Mouse (Mus musculus): ENCODE results near the gene Olfr198. TPM values are rescaled to one million over a fixed set of nuclear protein-coding genes. Genes with fewer than 3 reads are reported as not detected.
"Not testable (repeated sequence)": the region's sequence is repeated elsewhere in the genome, so short reads cannot be mapped to it uniquely, and the experiment has no call there.

The Olfr198 gene
- total RNA-seq (2014; rRNA removed) = not detected in 2 replicates
- not detected in 2 replicates for polyA plus RNA-seq (2012; rRNA removed)

DNA sequence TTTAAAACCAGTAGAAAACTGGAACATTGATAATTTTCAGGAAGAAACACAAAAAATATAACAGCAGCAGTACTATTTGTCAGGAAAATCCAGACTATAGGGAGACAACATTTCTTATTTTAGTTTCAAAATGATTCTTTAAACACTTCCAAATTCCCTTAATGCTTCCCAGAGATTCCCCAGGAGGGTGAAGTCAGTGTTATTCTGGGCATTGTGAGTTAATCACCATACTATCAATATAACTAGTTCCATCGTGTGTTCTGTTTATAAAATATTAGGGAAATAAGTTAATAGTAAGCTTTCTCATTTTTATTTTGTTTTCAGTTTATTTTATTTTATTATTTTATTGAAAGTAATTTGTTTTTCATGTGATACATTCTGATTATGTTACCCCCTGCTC is at the start of gene Olfr198:
Olfr198 (minus strand) TSS at position 101 of the 400 bp plus-strand sequence.
- not testable (repeated sequence) for H3K79me2 ChIP-seq (ENCODE audit: control insufficient read depth, insufficient read depth, low read length); H3K9ac ChIP-seq (ENCODE audit: low read depth, low read length); H3K27me3 ChIP-seq (ENCODE audit: control insufficient read depth, insufficient read depth, low read length); H3K4me1 ChIP-seq (ENCODE audit: control insufficient read depth, insufficient read depth, low read length); H3K36me3 ChIP-seq (ENCODE audit: control insufficient read depth, insufficient read depth, low read length); H3K4me3 ChIP-seq (ENCODE audit: insufficient read depth, low read depth, low read length); DNase-seq (ENCODE audit: extremely low read depth, low read depth, low spot score); H3K27ac ChIP-seq (replicated peaks; ENCODE audit: insufficient read depth, low read depth, low read length)
- WGBS = 33% methylated on average over 1 of the region's 1 CpGs

DNA sequence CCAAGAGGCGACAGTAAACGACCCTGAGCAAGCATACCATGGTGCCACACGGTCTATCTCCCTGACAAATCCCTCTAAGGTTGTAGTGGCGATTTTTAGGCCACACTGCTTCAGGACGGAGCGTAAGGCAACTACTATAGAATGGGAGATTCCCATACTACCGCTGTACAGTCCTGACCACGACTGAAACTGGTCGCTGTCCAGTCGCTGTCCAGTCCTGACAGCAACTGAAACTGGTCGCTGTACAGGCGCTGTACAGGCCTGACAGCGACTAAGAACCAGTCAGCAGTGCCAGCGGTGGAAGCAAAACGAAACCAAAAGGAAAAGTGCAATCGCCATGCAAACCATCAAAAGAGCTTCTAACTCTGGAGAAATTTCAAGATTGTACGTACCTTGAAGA is 46.4 kb upstream of the Olfr198 start:
- no peaks in the 10 kb centered on the region for H3K27me3 ChIP-seq (ENCODE audit: control insufficient read depth, insufficient read depth, low read length)
- H3K9ac ChIP-seq (ENCODE audit: low read depth, low read length) = no peak overlapping the region
- H3K4me1 ChIP-seq (ENCODE audit: control insufficient read depth, insufficient read depth, low read length) = no peaks in the 10 kb centered on the region
- H3K36me3 ChIP-seq (ENCODE audit: control insufficient read depth, insufficient read depth, low read length) = no peaks in the 10 kb centered on the region
- no peaks in the 10 kb centered on the region for H3K79me2 ChIP-seq (ENCODE audit: control insufficient read depth, insufficient read depth, low read length)
- no peak overlapping the region for H3K27ac ChIP-seq (replicated peaks; ENCODE audit: insufficient read depth, low read depth, low read length)
- TF ChIP-seq CTCF (IDR thresholded peaks at IDR 0.05; ENCODE audit: low read depth, low read length) = no peak
- TF ChIP-seq POLR2A (IDR thresholded peaks at IDR 0.05; ENCODE audit: extremely low read depth, insufficient read depth, low read length) = no peak
- 79% methylated on average over 17 of the region's 17 CpGs for WGBS
- no peak overlapping the region for H3K4me3 ChIP-seq (ENCODE audit: insufficient read depth, low read depth, low read length)
- DNase-seq (ENCODE audit: extremely low read depth, low read depth, low spot score) = no peak

DNA sequence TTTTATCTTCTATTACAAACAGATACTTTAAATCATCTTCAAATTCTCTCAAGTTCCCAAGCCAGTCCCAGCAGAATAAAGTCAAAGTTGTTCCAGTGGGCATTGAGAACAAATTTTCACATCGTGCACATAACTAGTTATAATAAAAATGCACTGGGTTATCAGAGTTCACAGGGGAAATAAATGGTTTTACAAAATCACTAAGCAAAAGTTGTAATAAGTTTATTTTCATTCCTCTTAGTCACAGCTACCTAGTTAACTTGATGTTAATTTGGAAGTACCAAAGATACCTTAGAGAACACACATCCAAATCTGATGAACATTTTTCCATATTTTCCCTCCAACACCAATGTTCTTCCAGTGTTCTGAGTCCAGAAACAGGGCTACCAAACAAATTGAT is 16.3 kb upstream of the Olfr198 start, which contains the start of gene Olfr199:
Olfr199 (minus strand) TSS at position 101 of the 400 bp plus-strand sequence.
- H3K4me1 ChIP-seq (ENCODE audit: control insufficient read depth, insufficient read depth, low read length); H3K79me2 ChIP-seq (ENCODE audit: control insufficient read depth, insufficient read depth, low read length); H3K27ac ChIP-seq (replicated peaks; ENCODE audit: insufficient read depth, low read depth, low read length); H3K4me3 ChIP-seq (ENCODE audit: insufficient read depth, low read depth, low read length); DNase-seq (ENCODE audit: extremely low read depth, low read depth, low spot score); H3K27me3 ChIP-seq (ENCODE audit: control insufficient read depth, insufficient read depth, low read length); H3K9ac ChIP-seq (ENCODE audit: low read depth, low read length); H3K36me3 ChIP-seq (ENCODE audit: control insufficient read depth, insufficient read depth, low read length): not testable (repeated sequence)
- WGBS = 66% methylated on average over 1 of the region's 1 CpGs

DNA sequence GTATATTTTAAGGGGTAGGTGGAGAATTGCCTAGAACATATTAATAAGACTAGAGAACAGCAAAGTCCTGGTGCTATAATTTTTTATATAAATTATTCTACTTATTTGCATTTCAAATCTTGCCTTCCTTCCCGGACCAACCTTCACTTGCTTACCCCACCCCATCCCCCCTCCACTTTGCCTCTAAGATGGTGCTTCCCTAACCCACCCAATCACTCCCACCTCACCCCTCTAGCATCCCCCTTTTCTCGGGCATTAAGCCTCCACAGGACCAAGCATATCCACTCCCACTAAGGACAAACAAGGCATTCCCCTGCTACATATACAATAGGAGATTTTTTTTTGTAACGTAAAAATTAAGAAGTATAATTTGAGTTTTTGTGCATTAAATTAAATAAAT is 14.5 kb upstream of the Olfr198 start:
- not testable (repeated sequence) for H3K36me3 ChIP-seq (ENCODE audit: control insufficient read depth, insufficient read depth, low read length); H3K79me2 ChIP-seq (ENCODE audit: control insufficient read depth, insufficient read depth, low read length); DNase-seq (ENCODE audit: extremely low read depth, low read depth, low spot score); H3K27me3 ChIP-seq (ENCODE audit: control insufficient read depth, insufficient read depth, low read length); H3K9ac ChIP-seq (ENCODE audit: low read depth, low read length); H3K4me1 ChIP-seq (ENCODE audit: control insufficient read depth, insufficient read depth, low read length); H3K27ac ChIP-seq (replicated peaks; ENCODE audit: insufficient read depth, low read depth, low read length); H3K4me3 ChIP-seq (ENCODE audit: insufficient read depth, low read depth, low read length)
- 69% methylated on average over 3 of the region's 3 CpGs for WGBS

DNA sequence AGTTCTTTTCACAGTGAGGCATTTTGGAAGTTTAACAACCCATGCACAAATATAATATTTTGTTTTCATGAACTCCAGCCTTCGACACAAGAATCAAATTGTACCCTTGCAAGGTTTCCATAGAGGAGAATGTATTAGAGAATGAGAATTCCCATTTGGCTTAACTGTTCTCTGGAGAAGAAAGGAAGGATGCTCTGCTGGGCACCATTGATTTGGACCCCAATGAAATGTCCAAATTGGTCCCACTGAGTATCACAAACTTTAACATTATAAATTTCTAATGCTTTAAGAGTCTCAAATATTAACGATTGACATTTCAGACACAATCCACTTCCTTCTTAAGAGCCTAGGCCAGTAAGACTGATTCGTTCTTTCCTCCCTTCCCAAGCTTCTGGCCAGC is 33.0 kb downstream of the Olfr198 start, which contains the start of gene Olfr196:
Olfr196 (minus strand) TSS at position 101 of the 400 bp plus-strand sequence.
- Histone ChIP-seq H3K4me1 (ENCODE audit: control insufficient read depth, insufficient read depth, low read length) (no peaks in the 10 kb centered on the region), H3K27ac (replicated peaks; ENCODE audit: insufficient read depth, low read depth, low read length) (no peak within 1 kb of the TSS), H3K9ac (ENCODE audit: low read depth, low read length) (no peak within 1 kb of the TSS), H3K27me3 (ENCODE audit: control insufficient read depth, insufficient read depth, low read length) (no peaks in the 10 kb centered on the region), H3K4me3 (ENCODE audit: insufficient read depth, low read depth, low read length) (no peak within 1 kb of the TSS), H3K36me3 (ENCODE audit: control insufficient read depth, insufficient read depth, low read length) (no peaks in the 10 kb centered on the region), H3K79me2 (ENCODE audit: control insufficient read depth, insufficient read depth, low read length) (no peaks in the 10 kb centered on the region)
- TF ChIP-seq POLR2A (IDR thresholded peaks at IDR 0.05; ENCODE audit: extremely low read depth, insufficient read depth, low read length) (no peak), CTCF (IDR thresholded peaks at IDR 0.05; ENCODE audit: low read depth, low read length) (no peak)
- DNase-seq (ENCODE audit: extremely low read depth, low read depth, low spot score) = no peak
- 61% methylated on average over 3 of the region's 3 CpGs for WGBS

DNA sequence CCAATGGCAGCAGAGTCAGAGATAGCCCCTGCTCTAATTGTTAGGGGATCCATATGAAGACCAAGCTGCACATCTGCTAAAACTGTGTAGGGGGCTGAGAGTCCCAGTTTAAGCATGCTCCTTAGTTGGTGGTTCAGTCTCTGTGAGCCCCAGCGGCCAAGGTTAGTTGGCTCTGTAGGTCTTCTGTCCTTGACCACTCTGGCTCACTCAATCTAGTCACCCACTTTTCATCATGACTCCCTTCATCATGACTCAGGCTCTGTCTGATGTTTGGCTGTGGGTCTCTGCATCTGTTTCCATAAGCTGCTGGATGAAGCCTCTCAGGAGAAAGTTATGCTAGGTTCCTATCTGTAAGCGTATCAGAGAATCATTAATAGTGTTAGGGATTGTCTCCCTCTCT is 51.3 kb downstream of the Olfr198 start:
- no peak overlapping the region for H3K27ac ChIP-seq (replicated peaks; ENCODE audit: insufficient read depth, low read depth, low read length)
- H3K4me3 ChIP-seq (ENCODE audit: insufficient read depth, low read depth, low read length) = no peak overlapping the region
- no peaks in the 10 kb centered on the region for H3K4me1 ChIP-seq (ENCODE audit: control insufficient read depth, insufficient read depth, low read length)
- H3K79me2 ChIP-seq (ENCODE audit: control insufficient read depth, insufficient read depth, low read length) = no peaks in the 10 kb centered on the region
- 87% methylated on average over 2 of the region's 2 CpGs for WGBS
- no peak for TF ChIP-seq CTCF (IDR thresholded peaks at IDR 0.05; ENCODE audit: low read depth, low read length)
- TF ChIP-seq POLR2A (IDR thresholded peaks at IDR 0.05; ENCODE audit: extremely low read depth, insufficient read depth, low read length) = no peak
- no peak for DNase-seq (ENCODE audit: extremely low read depth, low read depth, low spot score)
- H3K36me3 ChIP-seq (ENCODE audit: control insufficient read depth, insufficient read depth, low read length) = no peaks in the 10 kb centered on the region
- H3K9ac ChIP-seq (ENCODE audit: low read depth, low read length) = no peak overlapping the region
- H3K27me3 ChIP-seq (ENCODE audit: control insufficient read depth, insufficient read depth, low read length) = no peaks in the 10 kb centered on the region

Other genes starting within 250 kb of the Olfr198 start
- gene Olfr183, start 208.2 kb downstream of the Olfr198 start, total RNA-seq (2014; rRNA removed) = not detected in 2 replicates
- gene Olfr183, start 208.2 kb downstream of the Olfr198 start, polyA plus RNA-seq (2012; rRNA removed) = not detected in 2 replicates
- gene Olfr186, start 173.2 kb downstream of the Olfr198 start, total RNA-seq (2014; rRNA removed) = not detected in 2 replicates
- gene Olfr186, start 173.2 kb downstream of the Olfr198 start, polyA plus RNA-seq (2012; rRNA removed) = not detected in 2 replicates
- not detected in 2 replicates for gene Olfr187, start 163.8 kb downstream of the Olfr198 start, total RNA-seq (2014; rRNA removed)
- gene Olfr187, start 163.8 kb downstream of the Olfr198 start, polyA plus RNA-seq (2012; rRNA removed) = not detected in 2 replicates
- gene Olfr190, start 125.5 kb downstream of the Olfr198 start, total RNA-seq (2014; rRNA removed) = not detected in 2 replicates
- gene Olfr190, start 125.5 kb downstream of the Olfr198 start, polyA plus RNA-seq (2012; rRNA removed) = not detected in 2 replicates
- gene Olfr191, start 113.7 kb downstream of the Olfr198 start, total RNA-seq (2014; rRNA removed) = not detected in 2 replicates
- not detected in 2 replicates for gene Olfr191, start 113.7 kb downstream of the Olfr198 start, polyA plus RNA-seq (2012; rRNA removed)
- gene Olfr193, start 91.7 kb downstream of the Olfr198 start, total RNA-seq (2014; rRNA removed) = not detected in 2 replicates
- gene Olfr193, start 91.7 kb downstream of the Olfr198 start, polyA plus RNA-seq (2012; rRNA removed) = not detected in 2 replicates
- gene Olfr194, start 82.5 kb downstream of the Olfr198 start, total RNA-seq (2014; rRNA removed) = not detected in 2 replicates
- not detected in 2 replicates for gene Olfr194, start 82.5 kb downstream of the Olfr198 start, polyA plus RNA-seq (2012; rRNA removed)
- not detected in 2 replicates for gene Olfr195, start 56.5 kb downstream of the Olfr198 start, total RNA-seq (2014; rRNA removed)
- gene Olfr195, start 56.5 kb downstream of the Olfr198 start, polyA plus RNA-seq (2012; rRNA removed) = not detected in 2 replicates
- not detected in 2 replicates for gene Olfr196, start 33.1 kb downstream of the Olfr198 start, total RNA-seq (2014; rRNA removed)
- not detected in 2 replicates for gene Olfr196, start 33.1 kb downstream of the Olfr198 start, polyA plus RNA-seq (2012; rRNA removed)
- gene Olfr199, start 16.2 kb upstream of the Olfr198 start, total RNA-seq (2014; rRNA removed) = not detected in 2 replicates
- gene Olfr199, start 16.2 kb upstream of the Olfr198 start, polyA plus RNA-seq (2012; rRNA removed) = not detected in 2 replicates
- not detected in 2 replicates for gene Olfr201, start 69.1 kb upstream of the Olfr198 start, total RNA-seq (2014; rRNA removed)
- gene Olfr201, start 69.1 kb upstream of the Olfr198 start, polyA plus RNA-seq (2012; rRNA removed) = not detected in 2 replicates
- not detected in 2 replicates for gene Olfr202, start 83.3 kb upstream of the Olfr198 start, total RNA-seq (2014; rRNA removed)
- not detected in 2 replicates for gene Olfr202, start 83.3 kb upstream of the Olfr198 start, polyA plus RNA-seq (2012; rRNA removed)
- gene Olfr203, start 95.3 kb upstream of the Olfr198 start, total RNA-seq (2014; rRNA removed) = not detected in 2 replicates
- not detected in 2 replicates for gene Olfr203, start 95.3 kb upstream of the Olfr198 start, polyA plus RNA-seq (2012; rRNA removed)
- not detected in 2 replicates for gene Olfr204, start 114.7 kb upstream of the Olfr198 start, total RNA-seq (2014; rRNA removed)
- gene Olfr204, start 114.7 kb upstream of the Olfr198 start, polyA plus RNA-seq (2012; rRNA removed) = not detected in 2 replicates
- gene Olfr205, start 127.6 kb upstream of the Olfr198 start, total RNA-seq (2014; rRNA removed) = not detected in 2 replicates
- not detected in 2 replicates for gene Olfr205, start 127.6 kb upstream of the Olfr198 start, polyA plus RNA-seq (2012; rRNA removed)
- gene Olfr206, start 145.7 kb upstream of the Olfr198 start, total RNA-seq (2014; rRNA removed) = not detected in 2 replicates
- not detected in 2 replicates for gene Olfr206, start 145.7 kb upstream of the Olfr198 start, polyA plus RNA-seq (2012; rRNA removed)
- not detected in 2 replicates for gene Olfr209, start 160.5 kb upstream of the Olfr198 start, total RNA-seq (2014; rRNA removed)
- gene Olfr209, start 160.5 kb upstream of the Olfr198 start, polyA plus RNA-seq (2012; rRNA removed) = not detected in 2 replicates
- not detected in 2 replicates for gene Gabrr3, start 203.8 kb upstream of the Olfr198 start, total RNA-seq (2014; rRNA removed)
- not detected in 2 replicates for gene Gabrr3, start 203.8 kb upstream of the Olfr198 start, polyA plus RNA-seq (2012; rRNA removed)